Mouse (Mus musculus) thymus, adult 2 months (tissue): Measurements from ENCODE around the gene Lor.

Experiments
- CTCF ChIP-seq: fragments of 200-500 bp; IDR thresholded peaks from 2 replicates; pipeline ENCODE4 v1.5.1; 2012; ENCODE audit warnings: mild to moderate bottlenecking, control low read depth, low read length, moderate library complexity, borderline replicate concordance; ENCODE audit not compliant: control insufficient read depth, poor library complexity, insufficient read depth; ENCODE audit errors: extremely low read depth
- POLR2A ChIP-seq: fragments of 200-500 bp; IDR thresholded peaks from 2 replicates; pipeline ENCODE4 v1.6.1; 2012; ENCODE audit warnings: mild to moderate bottlenecking, low read length, control low read depth, moderate library complexity; ENCODE audit not compliant: control insufficient read depth, poor library complexity, insufficient read depth; ENCODE audit errors: extremely low read depth

GRCm38 (mm10) chr3:92050382-92051054, 32.4 kb downstream of the Lor start:
- TF ChIP-seq POLR2A: no peak
- TF ChIP-seq CTCF: no peak
